Mouse (Mus musculus) brain, embryonic 14.5 days (tissue): ENCODE results near the gene Inpp4a. TPM values are rescaled to one million over a fixed set of nuclear protein-coding genes. Genes with fewer than 3 reads are reported as not detected.

Experiments
- DNase-seq: peaks from one replicate; pipeline ENCODE4 v3.0.0-alpha.2; 2011; ENCODE audit warnings: low read depth
- CTCF ChIP-seq: fragments of 200-500 bp; IDR thresholded peaks from 2 replicates; pipeline ENCODE4 v1.5.1; 2012; ENCODE audit warnings: inconsistent platforms, mild to moderate bottlenecking, moderate library complexity, borderline replicate concordance; ENCODE audit not compliant: insufficient read depth, insufficient read length; ENCODE audit errors: extremely low read depth
- POLR2A ChIP-seq: fragments of 200-500 bp; IDR thresholded peaks from 2 replicates; pipeline ENCODE4 v1.6.1; 2012; ENCODE audit warnings: mild to moderate bottlenecking, inconsistent platforms, borderline replicate concordance; ENCODE audit not compliant: poor library complexity, insufficient read depth, insufficient read length, severe bottlenecking; ENCODE audit errors: extremely low read depth
- polyA plus RNA-seq: library from polyadenylated mRNA; depleted of rRNA; stranded (reverse); fragments of >200 nt; gene quantifications from 2 replicates; pipeline ENCODE4 v1.2.3, GENCODE M21; 2012

The Inpp4a gene
- polyA plus RNA-seq, 1 experiment = 47.3 TPM

DNA sequence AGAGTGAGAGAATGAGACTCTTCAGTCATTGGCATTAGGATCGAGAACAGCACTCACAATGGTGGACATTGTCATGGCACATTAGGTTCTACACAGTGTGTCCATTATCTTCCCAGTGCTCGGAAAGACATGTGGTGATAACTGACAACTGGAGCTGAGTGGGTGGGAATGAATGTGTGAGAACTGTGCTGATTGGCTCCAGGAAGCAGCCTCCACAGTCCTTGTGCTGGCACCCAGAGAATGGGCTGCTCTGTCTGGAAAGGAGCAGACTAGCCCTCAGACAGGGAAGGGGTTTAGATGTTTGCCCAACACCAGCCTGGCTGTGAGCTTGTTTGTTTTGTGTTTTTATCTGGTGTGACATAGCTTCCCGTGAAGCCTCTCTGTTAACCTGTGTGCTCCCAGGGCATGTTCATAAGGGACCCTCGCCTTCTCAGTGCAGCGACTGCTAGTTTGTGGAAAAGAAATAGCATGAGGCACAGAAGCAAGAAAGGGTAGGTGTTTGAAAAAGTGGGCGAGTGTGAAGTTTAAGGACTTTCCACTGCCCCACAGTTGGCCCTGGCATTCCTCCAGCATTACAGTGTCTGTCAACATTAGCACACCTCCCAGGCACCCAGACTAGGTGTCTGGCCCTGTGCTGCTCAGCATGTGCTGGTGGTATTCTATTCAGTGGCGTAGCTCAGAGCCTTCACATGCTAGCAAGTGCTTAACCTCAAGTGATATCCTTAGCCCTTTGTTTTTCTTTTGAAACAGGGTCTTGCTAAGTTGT lies 51.4 kb downstream of the Inpp4a start:
- peak; percentile 60 for DNase-seq
- TF ChIP-seq CTCF (no peak), POLR2A (no peak)

DNA sequence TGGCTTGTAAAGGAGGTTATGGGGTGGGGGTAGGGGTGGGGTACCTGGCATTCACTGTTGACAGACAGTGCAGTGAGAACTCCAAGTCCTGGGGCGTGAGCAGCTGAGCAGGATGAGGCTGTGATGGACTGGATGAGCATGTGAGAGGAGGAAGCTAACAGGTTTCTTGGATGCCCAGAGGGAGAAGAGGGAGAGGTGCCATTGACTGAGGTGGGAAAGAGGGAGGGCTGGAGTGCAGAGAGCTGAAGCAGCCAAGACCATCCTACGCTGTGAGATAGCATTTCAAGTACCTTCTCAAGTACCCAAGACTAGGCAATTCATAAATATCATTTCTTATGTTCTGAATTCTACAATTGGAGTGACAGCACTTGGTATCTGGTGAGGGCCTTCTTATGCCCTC lies 52.3 kb downstream of the Inpp4a start:
- no peak for TF ChIP-seq CTCF
- no peak for DNase-seq

DNA sequence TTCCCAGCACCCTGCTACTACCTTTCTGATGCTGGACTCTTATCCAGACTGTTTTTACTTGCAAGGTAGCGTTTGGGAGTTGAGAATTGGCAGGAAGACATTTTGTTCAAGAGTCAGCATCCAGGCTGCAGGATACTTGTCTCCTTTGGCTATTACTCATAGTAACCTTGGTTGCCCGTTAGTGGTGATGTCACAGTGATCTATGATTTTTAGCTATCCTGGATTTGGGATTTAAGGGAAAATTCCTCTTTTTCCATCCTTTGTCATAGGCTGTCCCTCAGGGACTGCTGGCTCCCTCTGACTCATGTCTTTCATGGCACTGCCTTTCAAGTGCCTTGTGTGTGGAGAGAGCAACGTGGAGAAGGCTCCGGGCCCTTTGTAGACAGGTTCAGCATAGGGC lies 53.8 kb downstream of the Inpp4a start:
- DNase-seq = no peak
- no peak for TF ChIP-seq POLR2A
- no peak for TF ChIP-seq CTCF

DNA sequence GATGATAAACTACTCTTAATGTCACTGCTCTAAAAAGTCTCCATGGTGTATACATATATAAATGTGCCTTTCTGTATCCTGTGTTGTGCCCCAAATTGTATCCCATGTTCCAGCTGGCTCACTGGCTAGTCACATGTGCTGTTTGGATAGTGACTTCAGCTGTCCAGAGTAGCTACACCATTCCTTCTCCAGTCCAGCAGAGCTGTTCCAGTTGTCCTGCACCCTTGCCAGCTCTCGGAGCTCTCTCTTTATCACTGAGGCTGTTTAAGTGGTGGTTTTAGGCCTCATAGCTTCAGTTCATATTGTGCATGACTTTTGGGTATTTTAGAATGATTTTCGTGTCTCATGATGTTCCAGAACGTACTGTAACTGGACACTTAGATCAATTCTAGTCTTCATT lies 55.8 kb downstream of the Inpp4a start:
- DNase-seq = no peak
- TF ChIP-seq CTCF (no peak), POLR2A (no peak)

DNA sequence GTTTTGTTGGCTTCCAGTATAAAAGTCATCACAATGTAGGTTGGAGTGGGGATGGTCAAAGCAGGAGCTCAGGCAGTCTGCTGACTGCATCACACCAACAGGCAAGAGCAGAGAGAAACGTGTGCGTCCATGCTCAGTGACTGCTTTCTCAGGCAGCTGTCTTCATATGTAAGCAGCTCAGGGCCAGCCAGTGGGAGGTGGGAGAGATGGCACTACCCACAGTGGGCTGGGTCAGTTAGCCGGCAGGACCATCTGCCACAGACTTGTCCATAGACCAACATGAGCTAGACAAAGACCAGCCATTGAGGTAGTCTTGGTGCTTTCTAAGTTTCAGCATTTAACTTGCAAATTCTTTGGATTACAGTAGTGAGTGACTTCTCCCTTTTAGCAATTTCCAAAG lies 56.6 kb downstream of the Inpp4a start:
- TF ChIP-seq POLR2A (no peak), CTCF (no peak)
- no peak for DNase-seq

DNA sequence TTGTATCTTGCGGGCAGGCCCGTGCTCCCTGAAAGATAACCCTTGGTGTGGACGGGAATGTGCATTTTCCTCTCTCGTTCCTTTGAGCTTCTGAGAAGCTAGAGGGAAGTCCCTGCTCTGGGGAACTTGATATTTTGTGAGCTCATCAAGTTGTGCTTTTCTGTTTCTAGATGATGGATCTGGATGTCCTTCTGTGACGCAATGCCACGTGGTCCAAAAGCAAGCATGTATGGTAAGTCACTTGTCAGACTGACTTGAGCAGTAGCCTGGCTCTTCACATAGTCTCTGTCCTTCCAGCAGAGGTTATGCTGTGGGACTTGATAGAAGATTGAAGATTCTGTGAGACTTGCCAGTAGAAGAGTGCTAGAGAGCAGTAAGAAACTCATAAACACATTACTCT lies 57.5 kb downstream of the Inpp4a start:
- TF ChIP-seq POLR2A = no peak
- no peak for TF ChIP-seq CTCF
- DNase-seq = no peak

DNA sequence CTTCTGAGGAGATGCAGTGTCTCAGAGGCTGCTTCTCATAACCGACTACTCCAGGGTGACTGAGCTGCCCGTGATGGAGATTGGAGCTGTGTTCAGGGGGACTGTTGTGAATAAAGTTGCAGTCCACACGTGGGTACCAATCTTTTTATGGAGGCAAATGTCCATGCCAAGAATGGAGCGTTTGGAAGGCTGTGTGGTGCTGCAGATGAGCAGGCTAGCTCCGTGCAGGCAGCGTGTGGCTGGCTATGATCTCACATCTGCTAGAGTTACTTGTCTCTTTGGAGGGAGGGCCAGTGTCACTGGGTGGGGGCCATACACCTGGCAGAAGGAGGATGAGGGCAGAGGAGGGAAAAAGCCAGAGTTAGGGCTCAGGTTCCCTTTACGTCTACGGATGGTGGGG lies 59.0 kb downstream of the Inpp4a start:
- TF ChIP-seq POLR2A = no peak
- TF ChIP-seq CTCF = no peak
- no peak for DNase-seq

DNA sequence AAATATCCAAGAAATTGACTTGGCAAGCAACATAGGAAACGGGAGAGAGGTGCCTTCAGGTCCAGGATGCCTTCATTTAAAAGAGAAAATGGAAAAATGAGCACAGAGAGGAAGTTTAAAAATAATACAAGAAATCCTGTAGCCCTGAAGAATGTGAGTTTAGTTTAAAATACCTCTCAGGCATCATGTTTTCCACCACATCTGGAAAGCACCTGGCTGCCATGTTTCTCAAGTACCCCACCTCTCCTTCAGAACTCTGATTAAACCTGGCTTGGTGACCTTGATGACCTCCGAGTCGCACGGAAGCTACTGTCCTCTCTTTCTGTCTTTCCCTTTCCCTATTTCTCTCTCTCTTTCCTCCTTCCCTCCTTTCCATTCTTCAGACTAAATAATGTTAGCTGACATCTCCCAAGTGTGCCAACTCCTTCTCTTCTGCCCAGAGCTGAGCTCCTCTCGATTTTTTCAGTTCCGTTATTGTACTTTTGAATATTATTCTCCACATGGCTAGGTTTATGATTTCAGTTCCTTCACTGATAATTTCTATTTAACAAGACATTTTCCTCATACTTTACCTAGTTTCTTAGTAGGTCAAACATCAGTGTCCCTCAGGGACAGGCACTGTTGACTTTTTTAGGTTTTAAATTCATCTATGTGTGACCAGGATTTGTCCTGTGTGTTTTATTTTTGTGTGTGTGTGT lies 59.9 kb downstream of the Inpp4a start:
- TF ChIP-seq CTCF = no peak
- no peak for TF ChIP-seq POLR2A
- no peak for DNase-seq

DNA sequence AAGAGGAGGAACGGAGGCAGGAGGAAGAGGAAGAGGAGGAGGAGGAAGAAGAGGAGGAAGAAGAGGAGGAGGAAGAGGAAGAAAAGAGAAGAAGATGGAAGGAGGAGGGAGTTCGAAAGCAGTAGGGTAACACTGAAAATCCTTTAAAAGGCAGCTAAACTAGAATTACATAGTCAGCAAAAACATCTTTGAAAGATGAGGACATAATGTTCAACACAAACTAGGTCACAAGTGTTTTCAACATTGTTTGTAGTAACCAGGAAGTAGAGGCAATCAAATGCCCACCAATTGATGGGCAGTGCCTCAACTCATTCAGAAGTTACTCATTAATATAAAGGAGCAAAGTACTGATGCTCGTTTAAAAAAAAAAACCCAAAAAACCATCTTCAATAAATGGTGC lies 61.1 kb downstream of the Inpp4a start:
- no peak for DNase-seq
- TF ChIP-seq CTCF = no peak
- no peak for TF ChIP-seq POLR2A

DNA sequence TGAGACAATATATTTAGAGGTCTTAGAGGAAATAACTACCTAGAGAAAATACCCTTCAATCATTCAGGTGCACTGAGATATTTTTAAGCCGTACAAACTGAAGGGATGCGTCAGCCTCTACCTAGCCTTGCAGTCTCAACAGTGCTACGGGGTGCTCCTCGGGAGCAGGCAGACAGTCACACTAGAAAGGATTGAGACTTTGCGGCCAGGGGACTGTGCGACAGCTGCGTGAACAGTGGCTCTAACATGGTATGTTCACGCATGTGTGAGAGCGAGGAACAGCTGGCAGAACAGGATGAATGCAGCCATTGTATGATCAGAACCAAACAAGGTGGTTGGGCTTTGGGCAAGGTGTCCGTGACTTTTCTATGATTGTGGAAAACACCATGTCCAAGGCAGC lies 63.1 kb downstream of the Inpp4a start:
- TF ChIP-seq CTCF (no peak), POLR2A (no peak)
- no peak for DNase-seq

DNA sequence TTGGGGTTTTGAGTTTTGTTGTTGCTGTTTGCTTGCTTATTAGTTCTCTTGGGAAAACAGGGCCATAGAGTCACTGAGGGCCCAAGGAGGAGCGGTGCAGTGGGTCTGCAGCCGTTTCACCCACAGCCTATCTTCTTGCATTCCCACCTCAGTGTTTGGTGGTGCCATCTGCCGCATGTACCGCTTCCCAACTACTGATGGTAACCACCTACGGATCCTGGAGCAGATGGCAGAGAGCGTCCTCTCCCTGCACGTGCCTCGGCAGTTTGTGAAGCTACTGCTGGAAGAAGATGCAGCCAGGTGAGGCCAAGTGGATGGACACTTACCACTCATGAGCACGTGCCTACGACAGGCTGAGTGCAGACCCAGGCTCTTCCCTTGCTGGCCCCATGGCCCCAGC lies 68.5 kb downstream of the Inpp4a start:
- TF ChIP-seq POLR2A = no peak
- TF ChIP-seq CTCF = no peak
- DNase-seq = no peak

DNA sequence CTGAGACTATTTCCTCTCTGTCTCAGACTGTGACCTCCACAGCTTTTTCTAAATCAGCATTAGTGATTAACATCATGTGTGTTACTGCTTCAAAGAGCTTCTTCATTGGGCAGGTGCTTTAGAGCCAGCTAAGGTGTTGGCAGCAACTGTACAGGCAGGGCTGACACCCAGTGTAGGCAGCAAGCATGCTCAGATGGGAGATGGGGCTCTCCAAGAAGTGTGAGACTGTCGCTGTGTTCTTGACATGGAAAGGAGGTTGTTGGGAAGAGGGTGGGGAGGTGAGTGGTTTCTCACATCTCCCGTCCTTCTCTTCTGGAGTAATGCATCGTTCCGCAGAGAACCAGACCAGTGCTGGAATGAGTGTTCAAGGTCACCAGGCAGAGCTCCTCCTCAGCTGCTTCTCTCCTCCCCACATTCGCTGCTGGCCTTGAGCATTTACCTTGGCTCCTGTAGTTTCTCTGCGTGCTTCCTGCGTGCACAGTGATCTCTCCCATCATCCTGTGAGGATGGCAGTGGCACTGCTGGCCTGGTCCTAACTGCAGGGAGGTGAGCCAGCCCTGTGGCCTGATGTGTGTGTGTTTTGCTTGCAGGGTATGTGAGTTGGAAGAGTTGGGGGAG lies 69.2 kb downstream of the Inpp4a start:
- no peak for DNase-seq

DNA sequence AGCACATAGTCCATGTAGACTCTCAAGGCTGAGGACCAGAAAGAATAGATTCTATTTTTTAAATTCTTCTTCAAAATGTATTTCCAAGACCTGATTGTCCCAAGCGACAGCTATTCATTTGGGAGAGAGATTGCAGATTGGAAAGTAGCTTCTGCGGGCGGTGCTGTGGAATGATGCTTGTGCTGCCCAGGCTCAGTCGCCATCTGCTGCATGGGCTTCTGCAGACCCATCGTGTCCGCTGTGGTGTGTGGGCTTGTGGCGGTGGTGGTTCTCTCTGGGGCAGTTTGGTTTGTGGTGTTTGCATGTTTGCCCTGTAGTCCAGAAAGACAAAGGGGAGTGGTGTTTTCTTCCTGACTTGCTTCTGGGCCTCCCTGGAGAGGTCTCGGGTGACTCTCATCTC lies 76.5 kb downstream of the Inpp4a start:
- TF ChIP-seq POLR2A = no peak
- TF ChIP-seq CTCF = no peak
- no peak for DNase-seq

More for the DNA sequence above, 69.2 kb downstream of the Inpp4a start:
- TF ChIP-seq POLR2A (no peak), CTCF (no peak)

DNA sequence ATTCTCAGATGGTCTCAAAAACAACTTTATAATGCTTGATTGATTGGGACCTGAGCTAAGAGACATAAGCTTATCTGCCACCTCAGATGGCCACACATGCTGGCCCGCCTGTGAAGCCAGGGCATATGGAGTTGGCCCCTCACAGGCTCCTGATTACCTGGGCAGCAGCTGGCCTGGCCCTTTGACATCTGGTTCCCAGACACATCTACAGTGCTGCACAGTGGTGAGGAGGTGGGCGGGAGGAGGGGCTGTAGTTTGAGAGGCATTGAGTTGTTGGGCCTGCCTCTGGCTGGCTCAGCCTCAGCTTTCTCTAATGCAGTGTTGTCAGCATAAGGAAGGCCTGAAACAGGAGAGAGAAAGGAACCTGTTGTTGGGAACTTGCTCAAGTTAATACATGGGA lies 77.1 kb downstream of the Inpp4a start:
- DNase-seq = no peak
- no peak for TF ChIP-seq POLR2A
- TF ChIP-seq CTCF = no peak

DNA sequence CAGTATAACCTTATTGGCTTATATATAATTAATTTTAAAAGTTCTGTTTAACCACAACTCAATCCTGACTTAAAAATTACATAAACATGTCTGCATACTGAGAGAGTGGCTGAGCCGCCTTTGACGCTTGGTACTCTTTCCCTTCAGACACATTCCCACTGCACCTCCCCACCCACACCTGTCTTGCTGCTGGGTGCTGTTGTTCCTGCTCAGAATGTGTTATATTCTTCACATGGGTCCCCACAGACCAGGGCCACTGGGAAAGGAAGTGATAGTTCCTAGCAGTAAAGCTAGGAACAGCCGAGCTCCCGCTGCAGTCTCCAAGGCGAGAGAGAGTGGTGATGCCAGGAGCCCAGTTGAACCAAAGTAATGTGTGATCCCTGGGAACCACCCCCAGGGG lies 78.4 kb downstream of the Inpp4a start:
- TF ChIP-seq CTCF (no peak), POLR2A (no peak)
- DNase-seq = no peak

DNA sequence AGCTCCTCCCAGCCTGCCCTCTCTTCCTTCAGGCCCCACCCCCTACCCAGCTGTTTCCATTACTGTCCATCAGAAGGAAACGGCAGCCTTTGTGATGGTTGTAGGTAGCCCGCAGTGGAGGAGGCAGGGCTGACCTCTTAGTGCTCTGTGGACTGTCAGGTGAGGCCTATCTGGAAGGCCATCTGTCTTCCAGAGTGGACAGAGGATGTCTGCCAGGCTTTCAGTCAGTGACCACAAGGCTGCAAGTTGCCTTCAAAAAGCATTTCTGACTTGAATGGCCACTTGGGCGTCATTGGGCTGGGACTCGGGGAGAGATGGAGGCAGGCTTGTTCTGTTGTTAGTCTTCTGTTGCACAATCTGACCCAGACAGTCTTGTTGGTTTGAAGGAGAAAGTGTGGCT lies 79.9 kb downstream of the Inpp4a start:
- TF ChIP-seq POLR2A (no peak), CTCF (no peak)
- no peak for DNase-seq
